Mouse (Mus musculus) testis, adult 2 months (tissue): ENCODE measurements around the gene H2-T24.

Experiments used
- CTCF ChIP-seq: fragments of 200-500 bp; IDR thresholded peaks from 2 replicates; pipeline ENCODE4 v1.5.1; 2012; ENCODE audit warnings: low read depth, mild to moderate bottlenecking, inconsistent platforms, low read length, moderate library complexity; ENCODE audit not compliant: control insufficient read depth, insufficient read depth, insufficient replicate concordance
- POLR2A ChIP-seq: fragments of 200-500 bp; IDR thresholded peaks from 2 replicates; pipeline ENCODE4 v1.6.1; 2012; ENCODE audit warnings: low read depth, mild to moderate bottlenecking, inconsistent platforms, low read length, moderate library complexity; ENCODE audit not compliant: control insufficient read depth

DNA sequence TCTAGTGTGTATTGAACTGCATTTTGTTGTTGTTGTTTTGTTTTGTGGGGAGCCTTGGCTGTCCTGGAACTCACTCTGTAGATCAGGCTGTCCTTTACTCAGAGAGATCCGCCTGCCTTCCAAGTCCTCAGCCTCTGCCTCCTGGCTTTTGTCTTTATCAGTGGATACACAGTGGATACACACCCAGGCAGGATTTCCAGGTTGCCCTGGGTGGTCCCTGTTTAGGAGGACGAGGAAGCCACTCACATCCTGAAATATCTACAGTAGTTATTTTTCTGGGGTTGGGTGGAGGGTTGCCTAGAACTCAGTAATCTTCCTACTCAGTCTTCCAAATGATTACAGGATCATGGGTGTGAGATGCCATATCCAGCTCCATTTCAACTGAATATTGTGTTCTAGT lies 1.4 kb downstream of the H2-T24 start:
- TF ChIP-seq CTCF: no peak
- TF ChIP-seq POLR2A: no peak
